Mouse (Mus musculus): Measurements from ENCODE around the gene Vmn1r217.
"Not testable (repeated sequence)": the region's sequence is repeated elsewhere in the genome, so short reads cannot be mapped to it uniquely, and the experiment has no call there.

Vmn1r217 gene

DNA sequence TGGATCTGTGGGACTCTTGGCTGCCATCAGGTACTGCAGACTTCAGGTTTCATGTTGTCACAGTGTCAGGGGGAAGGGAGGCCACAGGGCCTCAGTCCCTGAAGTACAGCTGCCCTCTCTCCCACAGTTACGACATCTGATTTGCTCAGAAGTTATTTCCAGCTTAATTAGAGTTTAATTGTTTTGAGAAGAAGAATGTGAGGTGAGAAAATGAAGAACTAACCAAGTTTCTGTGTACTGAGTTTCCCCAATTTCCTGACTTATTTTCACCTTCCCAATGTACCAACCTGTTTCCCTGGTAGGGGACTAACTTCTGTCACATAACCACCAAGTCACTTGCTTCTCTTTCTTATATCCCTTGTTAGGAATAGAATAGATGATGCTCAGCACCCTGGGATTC, at the start of gene Vmn1r217:
Gene Vmn1r217, minus strand, starts transcription at position 101 of the 400 bp plus-strand sequence.
- not testable (repeated sequence) for DNase-seq (ENCODE audit: low spot score)

- not testable (repeated sequence) for DNase-seq (ENCODE audit: low spot score)
Observed at GRCm38 (mm10) chr13:23166471-23166870, 48.4 kb upstream of the Vmn1r217 start.

GRCm38 (mm10) chr13:23159012-23159411, 41.0 kb upstream of the Vmn1r217 start, which contains the start of gene Vmn1r219:
TSS of gene Vmn1r219 (plus strand) at chr13:23159312.
- DNase-seq (ENCODE audit: low spot score) = no peak

DNA sequence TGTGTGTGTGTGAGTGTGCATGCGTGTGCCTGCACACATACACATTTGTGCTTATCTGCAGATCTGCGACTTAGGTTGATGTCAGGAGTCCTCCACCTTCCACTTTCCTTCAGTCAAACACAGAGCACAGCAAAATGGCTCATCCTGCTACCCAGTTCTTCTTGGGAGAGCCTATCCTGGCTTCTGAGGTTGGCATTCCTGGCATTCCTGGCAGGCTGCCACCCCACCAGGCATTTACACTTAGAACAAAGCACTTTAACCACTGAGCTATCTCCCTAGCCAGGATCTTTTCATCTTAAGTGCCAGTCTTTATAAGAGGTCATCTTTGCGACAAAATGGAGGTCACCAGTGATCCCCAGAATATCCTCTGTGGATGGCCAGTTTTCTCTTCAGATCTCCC, 39.8 kb upstream of the Vmn1r217 start:
- no peak for DNase-seq (ENCODE audit: low spot score)

GRCm38 (mm10) chr13:23138880-23139279, 20.9 kb upstream of the Vmn1r217 start:
- DNase-seq (ENCODE audit: low spot score) = no peak

DNA sequence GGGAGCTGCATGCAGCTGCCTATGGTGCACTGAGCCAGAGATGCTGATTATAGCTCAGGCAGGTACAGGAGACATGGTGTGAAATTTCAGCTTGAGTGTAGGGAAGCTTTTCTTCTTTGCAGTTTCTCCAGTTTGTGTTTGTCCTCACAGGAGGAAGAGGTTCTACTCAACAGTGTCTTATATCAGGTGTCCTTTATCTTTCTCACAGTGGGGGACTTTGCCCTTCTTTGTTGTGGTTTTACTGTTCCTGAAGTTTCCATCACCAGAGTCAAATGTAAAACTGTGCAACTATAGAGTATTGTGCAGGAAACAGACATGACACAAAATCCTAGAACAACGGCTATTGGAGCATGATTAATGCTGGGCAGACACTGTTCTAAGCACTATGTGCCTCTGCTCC, 15.5 kb upstream of the Vmn1r217 start:
- DNase-seq (ENCODE audit: low spot score) = no peak

DNA sequence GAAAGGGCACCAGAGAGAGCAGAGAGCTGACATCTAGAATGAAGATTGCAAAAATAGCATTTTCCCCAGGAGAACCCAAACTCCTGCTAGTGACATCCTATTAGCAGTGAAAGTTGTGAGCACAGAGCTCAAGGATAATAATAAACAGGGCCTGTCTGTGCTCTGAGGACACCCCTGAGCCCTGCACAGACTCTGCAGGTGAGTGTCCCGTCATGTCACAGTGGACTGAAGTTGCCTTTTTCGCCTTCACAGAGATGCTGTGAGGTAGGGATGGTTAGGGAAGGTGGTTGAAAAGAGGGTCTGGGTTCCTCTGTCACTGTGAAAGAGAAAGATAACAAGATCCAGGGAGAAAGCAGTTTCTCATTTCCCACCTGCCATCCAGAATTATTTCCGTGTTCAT, 15.1 kb upstream of the Vmn1r217 start, which contains the start of gene Vmn1r218:
Gene Vmn1r218, plus strand, starts transcription at position 57 of the 400 bp plus-strand sequence.
- DNase-seq (ENCODE audit: low spot score) = no peak

- no peak for DNase-seq (ENCODE audit: low spot score)
Observed at GRCm38 (mm10) chr13:23120611-23121010, 2.6 kb upstream of the Vmn1r217 start.

DNA sequence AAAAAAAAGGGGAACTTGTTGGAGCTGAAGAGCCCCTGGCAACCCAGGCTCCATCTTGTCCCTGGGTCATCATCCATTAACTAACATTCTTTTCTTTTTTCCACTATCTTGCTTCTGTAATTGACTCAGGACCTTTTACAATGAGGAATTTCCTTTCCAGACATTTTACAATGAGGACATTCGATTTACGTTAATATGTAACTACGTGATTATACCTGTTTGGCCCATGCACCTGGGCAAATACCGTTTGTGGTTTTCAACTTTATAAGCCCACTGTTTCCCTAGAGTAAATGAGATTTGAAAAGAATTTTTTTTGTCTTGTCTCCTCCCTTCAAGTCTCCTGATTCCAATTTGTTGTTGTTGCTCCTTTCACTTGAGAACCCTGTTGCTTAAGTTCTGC, 23.6 kb downstream of the Vmn1r217 start:
- DNase-seq (ENCODE audit: low spot score) = no peak

- no peak for DNase-seq (ENCODE audit: low spot score)
Observed at GRCm38 (mm10) chr13:23069312-23069711, 48.7 kb downstream of the Vmn1r217 start.

DNA sequence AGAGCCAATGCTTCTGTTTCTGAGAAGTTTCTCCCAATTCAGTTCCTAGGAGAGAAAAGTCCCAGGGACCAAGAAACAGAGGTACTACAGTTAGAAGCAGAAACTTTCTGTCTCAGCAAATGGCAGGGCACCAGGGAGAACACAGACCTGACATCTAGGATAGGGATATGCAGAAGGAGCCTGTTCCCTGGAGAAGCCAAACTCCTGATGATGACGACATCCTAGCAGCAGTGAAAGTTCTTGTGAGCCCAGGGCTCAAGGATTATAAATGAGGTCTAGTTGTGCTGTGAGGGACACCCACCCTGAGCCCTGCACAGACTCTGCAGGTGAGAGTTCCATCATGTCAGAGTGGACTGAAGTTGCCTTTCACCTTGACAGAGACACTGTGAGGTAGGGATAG, 50.3 kb downstream of the Vmn1r217 start, which contains the start of gene Vmn1r215:
Gene Vmn1r215, plus strand, starts transcription at position 301 of the 400 bp plus-strand sequence.
- DNase-seq (ENCODE audit: low spot score) = no peak

DNA sequence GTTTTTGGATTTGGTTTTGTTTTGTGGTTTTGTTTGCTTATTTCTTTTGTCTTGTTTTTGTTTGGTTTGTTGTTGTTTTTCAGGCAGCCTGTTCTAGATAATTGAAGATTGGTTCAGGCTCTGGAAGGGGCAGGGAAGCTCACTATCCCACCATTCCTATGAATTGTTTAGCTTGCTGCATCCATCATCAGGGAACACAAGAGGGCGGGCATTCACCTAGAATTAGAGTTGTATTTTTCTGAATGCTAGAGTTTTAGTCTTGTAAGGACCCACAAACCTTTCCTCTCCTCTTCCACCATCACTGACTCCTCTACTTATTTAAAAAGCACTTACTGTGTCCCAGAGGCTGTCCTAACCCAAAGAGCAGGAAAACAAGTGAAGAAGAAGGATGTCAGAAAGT, 60.2 kb downstream of the Vmn1r217 start:
- DNase-seq (ENCODE audit: low spot score) = no peak
